ENCODE assay signal across 29 mouse cellular contexts in the genomic region with DNA sequence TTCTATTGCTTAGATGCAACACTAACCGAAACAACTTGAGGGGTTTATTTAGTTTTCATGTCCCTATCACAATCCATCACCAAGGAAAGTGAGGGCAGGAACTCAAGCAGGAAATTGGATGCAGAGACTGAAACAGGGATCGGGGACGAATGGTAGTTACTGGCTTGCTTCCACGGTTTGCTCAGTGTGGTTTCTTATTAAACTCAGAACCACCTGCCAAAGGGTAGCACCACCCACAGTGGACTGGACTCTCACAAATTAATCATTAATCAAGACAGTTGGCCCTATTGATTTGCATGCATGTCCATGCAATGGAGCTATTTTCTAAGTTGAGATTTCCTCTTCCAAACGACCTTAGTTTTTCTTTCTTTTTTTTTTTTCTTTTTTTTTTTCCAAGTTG.
DNase-seq lines count a peak whose midpoint lies in the region; ATAC-seq and TF ChIP-seq lines count a peak whose summit lies in the region.
"Had no signal": no experiment of that assay in that cellular context is flagged by ENCODE, and none has a peak within 500 bp of the region (broad histone marks: within the 10 kb centered on the region; RNA-seq: fewer than 3 reads in every experiment).

No protein-coding gene starts in this region.

- no peak overlapping the region for H3K27ac ChIP-seq in kidney, embryonic 14.5 days (ENCODE audit: low read depth, low read length)
- H3K27ac ChIP-seq in kidney, postnatal 0 days: no peak overlapping the region
- H3K27ac ChIP-seq in heart, embryonic 11.5 days (ENCODE audit: low read depth, low read length): no peak overlapping the region
- H3K27ac ChIP-seq: embryonic facial prominence, embryonic 10.5 days; embryonic facial prominence, embryonic 15.5 days; forebrain, embryonic 12.5 days; heart, embryonic 15.5 days; liver, embryonic 12.5 days; midbrain, embryonic 10.5 days; neural tube, embryonic 12.5 days; stomach, postnatal 0 days had no signal

- no peak overlapping the region for H3K9ac ChIP-seq in kidney, embryonic 14.5 days (ENCODE audit: low read depth, low read length)
- no peak overlapping the region for H3K9ac ChIP-seq in kidney, postnatal 0 days (ENCODE audit: low read depth, low read length)
- H3K9ac ChIP-seq in heart, embryonic 11.5 days (ENCODE audit: low read depth, low read length): no peak overlapping the region
- H3K9ac ChIP-seq: embryonic facial prominence, embryonic 15.5 days; forebrain, embryonic 12.5 days; heart, embryonic 15.5 days; liver, embryonic 12.5 days; neural tube, embryonic 12.5 days had no signal

- H3K27me3 ChIP-seq in kidney, embryonic 14.5 days (ENCODE audit: control insufficient read depth, insufficient read depth, low read length): no peaks in the 10 kb centered on the region
- no peaks in the 10 kb centered on the region for H3K27me3 ChIP-seq in kidney, postnatal 0 days (ENCODE audit: insufficient read depth, low read length)
- H3K27me3 ChIP-seq in heart, embryonic 11.5 days (ENCODE audit: control insufficient read depth, insufficient read depth, low read length): no peaks in the 10 kb centered on the region
- H3K27me3 ChIP-seq: embryonic facial prominence, embryonic 15.5 days; forebrain, embryonic 12.5 days; heart, embryonic 15.5 days; liver, embryonic 12.5 days; neural tube, embryonic 12.5 days had no signal

- peak; percentile 63 for DNase-seq in kidney, adult 18-20 months
- peak; percentile 81 to 83 for DNase-seq in kidney, adult 8-10 months
- no peak for DNase-seq in kidney, postnatal 0 days (ENCODE audit: low spot score)
- DNase-seq in large intestine, adult 2 months (ENCODE audit: low read depth, low spot score): peak; percentile 3
- DNase-seq in heart, adult 18-20 months: no peak
- DNase-seq: adrenal gland, postnatal 14 days; cerebellum, adult 11-12 months; cerebellum, adult 9-11 months; gastrocnemius, postnatal 10 days; lung, adult 18-20 months; right cerebral cortex, adult 18-20 months; right cerebral cortex, postnatal 4 days; thymus, adult 18-20 months; thymus, postnatal 25 days had no signal

- WGBS in kidney, embryonic 14.5 days: 69% methylated on average over 5 of the region's 5 CpGs
- WGBS in kidney, postnatal 0 days: 48% methylated on average over 5 of the region's 5 CpGs
- 44% methylated on average over 5 of the region's 5 CpGs for WGBS in large intestine, adult 2 months
- 71% methylated on average over 5 of the region's 5 CpGs for WGBS in heart, embryonic 11.5 days (ENCODE audit: insufficient replicate concordance)

- no peaks in the 10 kb centered on the region for H3K36me3 ChIP-seq in kidney, embryonic 14.5 days (ENCODE audit: control insufficient read depth, insufficient read depth, low read length)
- no peaks in the 10 kb centered on the region for H3K36me3 ChIP-seq in kidney, postnatal 0 days (ENCODE audit: insufficient read depth, low read length)
- H3K36me3 ChIP-seq in heart, embryonic 11.5 days (ENCODE audit: control insufficient read depth, insufficient read depth, low read length): no peaks in the 10 kb centered on the region
- H3K36me3 ChIP-seq: embryonic facial prominence, embryonic 10.5 days; embryonic facial prominence, embryonic 15.5 days; forebrain, embryonic 12.5 days; heart, embryonic 15.5 days; liver, embryonic 12.5 days; midbrain, embryonic 10.5 days; neural tube, embryonic 12.5 days had no signal

- H3K4me2 ChIP-seq in kidney, embryonic 14.5 days (replicated peaks; ENCODE audit: low read depth, low read length): no peak overlapping the region
- H3K4me2 ChIP-seq in kidney, postnatal 0 days (ENCODE audit: low read length): no peak overlapping the region
- H3K4me2 ChIP-seq in heart, embryonic 11.5 days: no peak overlapping the region
- H3K4me2 ChIP-seq: embryonic facial prominence, embryonic 15.5 days; forebrain, embryonic 12.5 days; heart, embryonic 15.5 days; liver, embryonic 12.5 days; neural tube, embryonic 12.5 days had no signal

- no peak for ATAC-seq in kidney, embryonic 14.5 days (ENCODE audit: low FRiP score, low TSS enrichment)
- peak; percentile 52; the same call in 1 of the 2 replicates for ATAC-seq in kidney, postnatal 0 days (replicated peaks; ENCODE audit: low FRiP score, low read depth)
- no peak for ATAC-seq in heart, embryonic 11.5 days (replicated peaks; ENCODE audit: insufficient number of reproducible peaks, low FRiP score, low TSS enrichment)
- ATAC-seq: CD4-positive, CD25-positive, alpha-beta regulatory T cell, adult 4 months; hindbrain, embryonic 16.5 days; liver, embryonic 12.5 days; lung, postnatal 0 days; midbrain, embryonic 16.5 days had no signal

- no peak overlapping the region for H3K4me3 ChIP-seq in kidney, embryonic 14.5 days (ENCODE audit: low read length)
- no peak overlapping the region for H3K4me3 ChIP-seq in kidney, postnatal 0 days (replicated peaks; ENCODE audit: low read depth, low read length)
- H3K4me3 ChIP-seq in heart, embryonic 11.5 days (ENCODE audit: low read depth, low read length): no peak overlapping the region
- H3K4me3 ChIP-seq: embryonic facial prominence, embryonic 10.5 days; embryonic facial prominence, embryonic 15.5 days; forebrain, embryonic 12.5 days; heart, embryonic 15.5 days; liver, embryonic 12.5 days; midbrain, embryonic 10.5 days; myocyte; neural tube, embryonic 12.5 days had no signal

- no peaks in the 10 kb centered on the region for H3K4me1 ChIP-seq in kidney, embryonic 14.5 days (ENCODE audit: control insufficient read depth, insufficient read depth, low read length)
- H3K4me1 ChIP-seq in kidney, postnatal 0 days (replicated peaks; ENCODE audit: insufficient read depth, low read length): no peaks in the 10 kb centered on the region
- no peaks in the 10 kb centered on the region for H3K4me1 ChIP-seq in heart, embryonic 11.5 days (ENCODE audit: control insufficient read depth, insufficient read depth, low read length)
- H3K4me1 ChIP-seq: embryonic facial prominence, embryonic 10.5 days; embryonic facial prominence, embryonic 15.5 days; forebrain, embryonic 12.5 days; heart, embryonic 15.5 days; liver, embryonic 12.5 days; midbrain, embryonic 10.5 days; neural tube, embryonic 12.5 days had no signal

- no peaks in the 10 kb centered on the region for H3K9me3 ChIP-seq in kidney, embryonic 14.5 days (ENCODE audit: control insufficient read depth, low read length)
- no peaks in the 10 kb centered on the region for H3K9me3 ChIP-seq in kidney, postnatal 0 days (replicated peaks; ENCODE audit: low read length)
- no peaks in the 10 kb centered on the region for H3K9me3 ChIP-seq in heart, embryonic 11.5 days (replicated peaks; ENCODE audit: control insufficient read depth, low read length)
- H3K9me3 ChIP-seq: embryonic facial prominence, embryonic 10.5 days; embryonic facial prominence, embryonic 15.5 days; forebrain, embryonic 12.5 days; heart, embryonic 15.5 days; liver, embryonic 12.5 days; neural tube, embryonic 12.5 days had no signal

- no peak for TF ChIP-seq CTCF in kidney, postnatal 0 days (IDR thresholded peaks at IDR 0.05; ENCODE audit: low read depth)

Comparison
In these comparisons a context has a peak if more than half of its experiments do, and no peak if none do; other contexts are left out.
1. DNase-seq: peak in kidney, adult 18-20 months (single experiment), kidney, adult 8-10 months (2 of 2) and large intestine, adult 2 months (single experiment); none in kidney, postnatal 0 days (single experiment) and heart, adult 18-20 months (0 of 2).